Mouse (Mus musculus): ENCODE results near the gene Olfr589. TPM values are rescaled to one million over a fixed set of nuclear protein-coding genes. Genes with fewer than 3 reads are reported as not detected.

Gene Olfr589
- polyA plus RNA-seq (2012; rRNA removed; ENCODE audit: low replicate concordance) = not detected in 2 replicates

DNA sequence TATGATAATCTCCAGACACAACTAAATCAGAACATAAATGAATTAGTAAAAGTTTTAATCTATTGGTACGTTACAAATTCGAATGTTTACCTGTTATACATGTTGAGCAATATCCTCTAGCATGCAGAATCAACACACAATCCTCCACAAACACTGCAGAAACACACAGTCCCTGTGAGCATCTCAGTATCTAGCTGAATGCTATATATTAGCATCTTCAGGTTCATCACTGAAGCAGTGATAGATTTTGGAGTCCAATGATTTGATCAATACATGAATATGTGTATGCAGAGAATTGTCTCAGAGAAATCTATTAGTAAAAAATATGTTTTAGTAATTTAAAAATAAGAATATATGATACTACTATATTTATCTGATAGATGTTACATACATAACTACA is at the start of gene Olfr589:
Gene Olfr589, minus strand, starts transcription at position 101 of the 400 bp plus-strand sequence.

DNA sequence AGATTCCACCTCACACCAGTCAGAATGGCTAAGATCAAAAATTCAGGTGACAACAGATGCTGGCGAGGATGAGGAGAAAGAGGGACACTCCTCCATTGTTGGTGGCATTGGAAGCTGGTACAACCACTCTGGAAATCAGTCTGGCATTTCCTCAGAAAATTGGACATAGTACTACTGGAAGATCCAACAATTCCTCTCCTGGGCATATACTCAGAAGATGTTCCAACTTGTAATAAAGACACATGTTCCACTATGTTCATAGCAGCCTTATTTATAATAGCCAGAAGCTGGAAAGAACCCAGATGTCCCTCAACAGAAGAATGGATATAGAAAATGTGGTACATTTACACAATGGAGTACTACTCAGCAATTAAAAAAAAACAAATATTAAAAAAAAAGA is 28.3 kb upstream of the Olfr589 start, which contains the start of gene Olfr592:
Gene Olfr592, plus strand, starts transcription at position 301 of the 400 bp plus-strand sequence.

DNA sequence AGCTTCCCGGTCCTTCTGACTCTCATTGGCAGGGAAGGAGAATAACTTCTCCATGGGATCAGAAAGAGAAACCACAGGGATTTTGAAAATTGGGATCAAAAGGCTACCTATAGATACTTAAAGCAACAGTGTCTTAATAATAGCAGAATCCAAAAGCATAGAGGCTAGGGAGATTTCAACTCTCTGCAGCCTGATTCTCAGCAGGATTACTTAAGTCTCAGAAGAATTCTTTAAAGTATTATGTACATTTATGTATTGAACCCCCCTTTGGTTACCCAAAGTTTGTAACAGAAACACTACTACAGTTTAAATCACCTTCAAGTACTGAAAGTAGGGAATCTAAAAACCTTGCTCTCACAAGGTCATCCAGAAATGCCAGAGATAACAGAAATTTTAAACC is 22.1 kb upstream of the Olfr589 start, which contains the start of gene Olfr591:
Gene Olfr591, minus strand, starts transcription at position 101 of the 400 bp plus-strand sequence.

DNA sequence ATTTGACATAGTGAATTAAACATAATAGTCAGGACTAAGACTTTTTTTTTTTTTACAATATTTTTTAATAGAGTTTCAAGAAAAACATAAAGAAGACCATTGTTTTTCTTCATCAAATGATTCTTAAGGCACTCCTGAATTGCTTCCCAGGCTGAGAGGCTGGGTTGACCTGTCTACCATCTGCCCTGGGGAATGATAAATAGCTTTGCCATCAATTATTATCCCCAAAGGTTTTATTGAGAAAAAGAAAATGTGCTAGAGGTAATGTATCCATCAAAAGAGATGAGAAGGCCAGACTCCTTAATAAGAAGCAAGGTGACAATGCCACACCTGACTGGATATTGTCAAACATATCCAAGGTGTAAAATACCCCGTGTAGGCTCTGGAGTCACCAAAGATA is 15.6 kb downstream of the Olfr589 start, which contains the start of gene Olfr588-ps1:
Gene Olfr588-ps1, plus strand, starts transcription at position 301 of the 400 bp plus-strand sequence.

DNA sequence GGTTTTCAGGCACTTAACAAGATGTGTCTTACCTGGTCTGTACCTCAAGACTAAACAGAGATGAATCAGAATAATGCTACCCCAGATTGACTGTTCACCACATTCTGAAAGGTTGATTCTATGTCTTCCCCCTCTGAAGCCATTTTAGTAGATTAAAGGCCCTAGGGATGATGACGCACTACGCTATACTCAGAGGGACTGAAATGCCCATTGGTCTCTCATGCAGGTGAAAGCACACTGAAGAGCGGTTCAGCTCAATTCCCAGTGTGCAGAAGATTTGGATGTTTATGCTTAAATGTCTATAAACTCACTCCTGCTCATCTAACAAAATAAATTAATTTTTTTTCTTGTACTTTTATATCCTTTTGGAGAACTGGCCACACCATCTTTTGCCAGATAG is 30.6 kb downstream of the Olfr589 start, which contains the start of gene Olfr586:
Gene Olfr586, minus strand, starts transcription at position 101 of the 400 bp plus-strand sequence.

Other genes with a start within 250 kb of the Olfr589 start
- not detected in 2 replicates for gene Olfr571, start 238.8 kb downstream of the Olfr589 start, polyA plus RNA-seq (2012; rRNA removed; ENCODE audit: low replicate concordance)
- gene Olfr572, start 231.9 kb downstream of the Olfr589 start, polyA plus RNA-seq (2012; rRNA removed; ENCODE audit: low replicate concordance) = not detected in 2 replicates
- gene Olfr573-ps1, start 213.8 kb downstream of the Olfr589 start, polyA plus RNA-seq (2012; rRNA removed; ENCODE audit: low replicate concordance) = not detected in 2 replicates
- not detected in 2 replicates for gene Olfr574, start 207.9 kb downstream of the Olfr589 start, polyA plus RNA-seq (2012; rRNA removed; ENCODE audit: low replicate concordance)
- not detected in 2 replicates for gene Olfr575, start 197.6 kb downstream of the Olfr589 start, polyA plus RNA-seq (2012; rRNA removed; ENCODE audit: low replicate concordance)
- gene Olfr576, start 193.7 kb downstream of the Olfr589 start, polyA plus RNA-seq (2012; rRNA removed; ENCODE audit: low replicate concordance) = not detected in 2 replicates
- not detected in 2 replicates for gene Olfr577, start 180.4 kb downstream of the Olfr589 start, polyA plus RNA-seq (2012; rRNA removed; ENCODE audit: low replicate concordance)
- gene Olfr578, start 167.0 kb downstream of the Olfr589 start, polyA plus RNA-seq (2012; rRNA removed; ENCODE audit: low replicate concordance) = not detected in 2 replicates
- gene Olfr582, start 118.3 kb downstream of the Olfr589 start, polyA plus RNA-seq (2012; rRNA removed; ENCODE audit: low replicate concordance) = not detected in 2 replicates
- gene Olfr583, start 105.1 kb downstream of the Olfr589 start, polyA plus RNA-seq (2012; rRNA removed; ENCODE audit: low replicate concordance) = not detected in 2 replicates
- not detected in 2 replicates for gene Olfr584, start 74.5 kb downstream of the Olfr589 start, polyA plus RNA-seq (2012; rRNA removed; ENCODE audit: low replicate concordance)
- gene Olfr585, start 58.6 kb downstream of the Olfr589 start, polyA plus RNA-seq (2012; rRNA removed; ENCODE audit: low replicate concordance) = not detected in 2 replicates
- not detected in 2 replicates for gene Olfr586, start 30.7 kb downstream of the Olfr589 start, polyA plus RNA-seq (2012; rRNA removed; ENCODE audit: low replicate concordance)
- gene Olfr588-ps1, start 15.5 kb downstream of the Olfr589 start, polyA plus RNA-seq (2012; rRNA removed; ENCODE audit: low replicate concordance) = not detected in 2 replicates
- gene Olfr591, start 22.0 kb upstream of the Olfr589 start, polyA plus RNA-seq (2012; rRNA removed; ENCODE audit: low replicate concordance) = not detected in 2 replicates
- gene Olfr592, start 28.4 kb upstream of the Olfr589 start, polyA plus RNA-seq (2012; rRNA removed; ENCODE audit: low replicate concordance) = not detected in 2 replicates
- not detected in 2 replicates for gene Olfr593, start 55.5 kb upstream of the Olfr589 start, polyA plus RNA-seq (2012; rRNA removed; ENCODE audit: low replicate concordance)
- not detected in 2 replicates for gene Olfr594, start 60.6 kb upstream of the Olfr589 start, polyA plus RNA-seq (2012; rRNA removed; ENCODE audit: low replicate concordance)
- not detected in 2 replicates for gene Usp17ld, start 96.1 kb upstream of the Olfr589 start, polyA plus RNA-seq (2012; rRNA removed; ENCODE audit: low replicate concordance)
- not detected in 2 replicates for gene Olfr596, start 149.3 kb upstream of the Olfr589 start, polyA plus RNA-seq (2012; rRNA removed; ENCODE audit: low replicate concordance)
- not detected in 2 replicates for gene Olfr597, start 160.0 kb upstream of the Olfr589 start, polyA plus RNA-seq (2012; rRNA removed; ENCODE audit: low replicate concordance)
- gene Olfr598, start 167.2 kb upstream of the Olfr589 start, polyA plus RNA-seq (2012; rRNA removed; ENCODE audit: low replicate concordance) = not detected in 2 replicates
- gene Olfr599, start 179.6 kb upstream of the Olfr589 start, polyA plus RNA-seq (2012; rRNA removed; ENCODE audit: low replicate concordance) = not detected in 2 replicates
- not detected in 2 replicates for gene Olfr600, start 193.3 kb upstream of the Olfr589 start, polyA plus RNA-seq (2012; rRNA removed; ENCODE audit: low replicate concordance)
- not detected in 2 replicates for gene Olfr601, start 206.3 kb upstream of the Olfr589 start, polyA plus RNA-seq (2012; rRNA removed; ENCODE audit: low replicate concordance)
- not detected in 2 replicates for gene Olfr603, start 229.8 kb upstream of the Olfr589 start, polyA plus RNA-seq (2012; rRNA removed; ENCODE audit: low replicate concordance)

Measured in subcutaneous adipose tissue, adult 2 months (tissue).